In the genomic region with DNA sequence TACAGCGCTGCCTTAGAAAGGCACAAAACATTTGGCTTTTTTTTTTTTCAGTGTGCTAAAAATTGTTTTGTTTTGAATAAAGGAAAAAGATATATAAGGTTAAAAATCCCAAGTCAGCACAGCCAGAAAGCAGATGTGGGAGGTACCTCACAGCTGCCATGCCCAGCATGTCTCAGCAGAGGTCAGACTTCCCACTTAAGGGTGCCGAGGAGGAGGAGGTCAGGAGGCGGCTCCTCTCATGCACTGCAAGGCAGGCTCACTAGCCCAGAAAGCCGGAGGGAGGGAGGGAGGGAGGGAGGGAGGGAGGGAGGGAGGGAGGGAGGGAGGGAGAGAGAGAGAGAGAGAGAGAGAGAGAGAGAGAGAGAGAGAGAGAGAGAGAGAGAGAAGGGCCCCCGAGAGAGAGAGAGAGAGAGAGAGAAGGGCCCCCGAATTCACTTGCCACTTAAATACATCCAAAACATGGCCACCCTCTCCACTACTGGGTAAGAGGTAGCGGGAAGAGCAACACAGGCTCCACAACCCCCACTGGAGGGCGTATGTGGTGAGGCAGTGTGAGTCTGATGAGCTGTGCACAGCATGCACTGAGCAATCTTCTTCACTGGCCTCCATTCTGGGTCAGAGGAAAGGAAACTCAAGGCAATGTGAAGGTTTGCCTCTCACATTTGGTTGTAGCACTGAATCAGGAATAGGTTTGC, we compare ENCODE assay signal across 9 mouse cellular contexts. TPM values are rescaled to one million over a fixed set of nuclear protein-coding genes. Genes with fewer than 3 reads are reported as not detected.
DNase-seq lines count a peak whose midpoint lies in the region; ATAC-seq and TF ChIP-seq lines count a peak whose summit lies in the region.
"Had no signal": no experiment of that assay in that cellular context is flagged by ENCODE, and none has a peak within 500 bp of the region (broad histone marks: within the 10 kb centered on the region; RNA-seq: fewer than 3 reads in every experiment).

No protein-coding gene starts in this region.

- H3K9ac ChIP-seq in stomach, postnatal 0 days (ENCODE audit: low read length): no peak overlapping the region

- H3K4me3 ChIP-seq in stomach, postnatal 0 days (ENCODE audit: low read depth, low read length): no peak overlapping the region

- 0 out of 2 replicates have a peak, but pooled peaks cover 2% of the 10 kb centered on the region for H3K36me3 ChIP-seq in stomach, postnatal 0 days (ENCODE audit: control insufficient read depth, insufficient read depth, low read length)

- WGBS in stomach, postnatal 0 days: 49% methylated on average over 5 of the region's 8 CpGs

- H3K4me1 ChIP-seq in stomach, postnatal 0 days (replicated peaks; ENCODE audit: control insufficient read depth, insufficient read depth): no peaks in the 10 kb centered on the region; the same call in 1 of the 2 replicates

- intact Hi-C loops in gastrocnemius, postnatal 36 days (cut with DNase I): no loop called here

- peak; percentile 59 for TF ChIP-seq CTCF in stomach, postnatal 0 days (IDR thresholded peaks at IDR 0.05; ENCODE audit: low read depth)

- ATAC-seq in stomach, postnatal 0 days (ENCODE audit: low FRiP score, low TSS enrichment): peak; percentile 68; the same call in 1 of the 2 replicates
- no peak for ATAC-seq in megakaryocyte-erythroid progenitor cell, adult 5-6 weeks (replicated peaks; ENCODE audit: low FRiP score, low TSS enrichment, poor library complexity, severe bottlenecking)

- peak; percentile 42 for DNase-seq in gastrocnemius, postnatal 25 days
- DNase-seq in gastrocnemius, postnatal 36 days: no peak
- DNase-seq in thymus, postnatal 0 days (ENCODE audit: low spot score): peak; percentile 17
- no peak for DNase-seq in thymus, adult 18-20 months
- DNase-seq in kidney, adult 18-20 months: peak; percentile 42
- DNase-seq in stomach, postnatal 0 days (ENCODE audit: low spot score): no peak
- no peak for DNase-seq in right cerebral cortex, postnatal 25 days

- TF ChIP-seq EP300 in stomach, postnatal 0 days (optimal IDR thresholded peaks at IDR 0.05): no peak

- H3K27ac ChIP-seq in stomach, postnatal 0 days (replicated peaks): peak overlapping the region; percentile 58; the same call in 1 of the 2 replicates

- H3K4me2 ChIP-seq in stomach, postnatal 0 days (replicated peaks; ENCODE audit: low read depth): no peak overlapping the region

- H3K9me3 ChIP-seq in stomach, postnatal 0 days (ENCODE audit: control insufficient read depth, low read length): no peaks in the 10 kb centered on the region

- no peaks in the 10 kb centered on the region for H3K27me3 ChIP-seq in stomach, postnatal 0 days (ENCODE audit: control insufficient read depth, insufficient read depth, low read length)

RNA-seq across cellular contexts. Expression of gene Mcam, which starts 9.9 kb away (rescaled TPM):
- 10 to 100 TPM; 31.2 to 32.4 TPM for total RNA-seq in gastrocnemius, postnatal 25 days (2021)
- 10 to 100 TPM; 24.2 to 31.2 TPM for total RNA-seq in gastrocnemius, postnatal 36 days (2021)
- 6.9 and 7.9 TPM in 2 replicates for polyA plus RNA-seq in thymus, postnatal 0 days (2015; fragmentation: Nextera tagmentation; extraction: Ambion mirVana)
- polyA plus RNA-seq in stomach, postnatal 0 days (2015; fragmentation: Nextera tagmentation; extraction: Ambion mirVana): 43.9 and 44.5 TPM in 2 replicates
- total RNA-seq in megakaryocyte-erythroid progenitor cell, adult 5-6 weeks (2014; fragmentation: Nextera tagmentation): not detected in 2 replicates
- 0.09 TPM in 1 of 2 replicates, not detected in the other for total RNA-seq in megakaryocyte-erythroid progenitor cell, adult 5-6 weeks (2017)

RNA-seq across cellular contexts. Expression of gene Rnf26, which starts 30.9 kb away (rescaled TPM):
- total RNA-seq in gastrocnemius, postnatal 25 days (2021): 1 to 10 TPM; 2.9 TPM
- total RNA-seq in gastrocnemius, postnatal 36 days (2021): 1 to 10 TPM; 2.1 to 3.6 TPM
- 52.3 and 53.4 TPM in 2 replicates for polyA plus RNA-seq in thymus, postnatal 0 days (2015; fragmentation: Nextera tagmentation; extraction: Ambion mirVana)
- 22.0 and 22.2 TPM in 2 replicates for polyA plus RNA-seq in stomach, postnatal 0 days (2015; fragmentation: Nextera tagmentation; extraction: Ambion mirVana)
- total RNA-seq in megakaryocyte-erythroid progenitor cell, adult 5-6 weeks (2014; fragmentation: Nextera tagmentation): 46.0 and 52.5 TPM in 2 replicates
- total RNA-seq in megakaryocyte-erythroid progenitor cell, adult 5-6 weeks (2017): 13.5 and 20.9 TPM in 2 replicates

RNA-seq across cellular contexts. Expression of gene Gm49380, which starts 30.9 kb away (rescaled TPM):
- 1 to 10 TPM in 1 of 2 experiments, under 1 TPM in 1; 0.82 to 2.4 TPM for total RNA-seq in gastrocnemius, postnatal 25 days (2021)
- total RNA-seq in gastrocnemius, postnatal 36 days (2021): 1 to 10 TPM in 1 of 2 experiments, under 1 TPM in 1; 0.57 to 1.3 TPM
- 0.05 and 0.10 TPM in 2 replicates for polyA plus RNA-seq in thymus, postnatal 0 days (2015; fragmentation: Nextera tagmentation; extraction: Ambion mirVana)
- 0.05 TPM in 1 of 2 replicates, not detected in the other for polyA plus RNA-seq in stomach, postnatal 0 days (2015; fragmentation: Nextera tagmentation; extraction: Ambion mirVana)
- total RNA-seq in megakaryocyte-erythroid progenitor cell, adult 5-6 weeks (2014; fragmentation: Nextera tagmentation): not detected in 2 replicates
- total RNA-seq in megakaryocyte-erythroid progenitor cell, adult 5-6 weeks (2017): not detected in 2 replicates
- polyA plus RNA-seq: limb, embryonic 11.5 days had no signal

RNA-seq across cellular contexts. Expression of gene C1qtnf5, which starts 37.1 kb away (rescaled TPM):
- total RNA-seq in gastrocnemius, postnatal 25 days (2021): 10 to 100 TPM in 1 of 2 experiments, 1 to 10 TPM in 1; 8.0 to 13.6 TPM
- 1 to 10 TPM; 6.7 to 9.6 TPM for total RNA-seq in gastrocnemius, postnatal 36 days (2021)
- polyA plus RNA-seq in thymus, postnatal 0 days (2015; fragmentation: Nextera tagmentation; extraction: Ambion mirVana): 1.2 and 2.0 TPM in 2 replicates
- 5.3 and 6.5 TPM in 2 replicates for polyA plus RNA-seq in stomach, postnatal 0 days (2015; fragmentation: Nextera tagmentation; extraction: Ambion mirVana)
- not detected in 2 replicates for total RNA-seq in megakaryocyte-erythroid progenitor cell, adult 5-6 weeks (2014; fragmentation: Nextera tagmentation)
- total RNA-seq in megakaryocyte-erythroid progenitor cell, adult 5-6 weeks (2017): not detected in 2 replicates

RNA-seq across cellular contexts. Expression of gene Mfrp, which starts 42.6 kb away (rescaled TPM):
- not detected for total RNA-seq in gastrocnemius, postnatal 25 days (2021)
- not detected for total RNA-seq in gastrocnemius, postnatal 36 days (2021)
- not detected in 2 replicates for polyA plus RNA-seq in thymus, postnatal 0 days (2015; fragmentation: Nextera tagmentation; extraction: Ambion mirVana)
- polyA plus RNA-seq in stomach, postnatal 0 days (2015; fragmentation: Nextera tagmentation; extraction: Ambion mirVana): not detected in 2 replicates
- 0.30 TPM in 1 of 2 replicates, not detected in the other for total RNA-seq in megakaryocyte-erythroid progenitor cell, adult 5-6 weeks (2014; fragmentation: Nextera tagmentation)
- total RNA-seq in megakaryocyte-erythroid progenitor cell, adult 5-6 weeks (2017): not detected in 2 replicates

Comparison
In these comparisons a context has a peak if more than half of its experiments do, and no peak if none do; other contexts are left out.
1. DNase-seq: peak in gastrocnemius, postnatal 25 days (single experiment), thymus, postnatal 0 days (single experiment) and kidney, adult 18-20 months (single experiment); none in gastrocnemius, postnatal 36 days (0 of 2), thymus, adult 18-20 months (0 of 2), stomach, postnatal 0 days (single experiment) and right cerebral cortex, postnatal 25 days (single experiment).
2. RNA of gene Mcam, which starts 9.9 kb away (total RNA-seq): 31.2 to 32.4 TPM in gastrocnemius, postnatal 25 days and 24.2 to 31.2 TPM in gastrocnemius, postnatal 36 days; 0.09 TPM in megakaryocyte-erythroid progenitor cell, adult 5-6 weeks; every median in the first group is over 10 times any median in the second.